Mouse (Mus musculus) CH12.LX (cell line): ENCODE measurements around the gene Sftpa1.
A peak's percentile ranks its signal among the peaks of the same experiment; 100 is the strongest.

Experiments used
- EP300 ChIP-seq: IDR thresholded peaks from 2 replicates; pipeline ENCODE4 v1.6.1; 2011; ENCODE audit warnings: low read length, improper control_type of control experiment
- MAFK ChIP-seq: IDR thresholded peaks from 2 replicates; pipeline ENCODE4 v1.6.1; 2011; ENCODE audit warnings: low read length, improper control_type of control experiment; ENCODE audit not compliant: insufficient replicate concordance
- MYC ChIP-seq: IDR thresholded peaks from 2 replicates; pipeline ENCODE4 v1.6.1; 2011; ENCODE audit warnings: low read depth, mild to moderate bottlenecking, improper control_type of control experiment, low read length
- NELFE ChIP-seq: IDR thresholded peaks from 2 replicates; pipeline ENCODE4 v1.6.1; 2011; ENCODE audit warnings: low read depth, low read length, improper control_type of control experiment
- POLR2A ChIP-seq: IDR thresholded peaks from 2 replicates; pipeline ENCODE4 v1.6.1; 2011; ENCODE audit warnings: low read depth, mild to moderate bottlenecking, improper control_type of control experiment, low read length
- SMC3 ChIP-seq: IDR thresholded peaks from 2 replicates; pipeline ENCODE4 v1.6.1; 2011; ENCODE audit warnings: low read depth, low read length, improper control_type of control experiment
- USF2 ChIP-seq: conservative IDR thresholded peaks from 2 replicates; pipeline ENCODE4 v1.6.1; 2011; ENCODE audit warnings: low read depth, low read length, improper control_type of control experiment
- ZC3H11A ChIP-seq: IDR thresholded peaks from 2 replicates; pipeline ENCODE4 v1.6.1; 2012; ENCODE audit warnings: low read depth, mild to moderate bottlenecking, inconsistent platforms, low read length, improper control_type of control experiment
- ZKSCAN1 ChIP-seq: IDR thresholded peaks from 2 replicates; pipeline ENCODE4 v1.6.1; 2012; ENCODE audit warnings: low read depth, inconsistent platforms, low read length, improper control_type of control experiment, borderline replicate concordance
- ZNF384 ChIP-seq: IDR thresholded peaks from 2 replicates; pipeline ENCODE4 v1.6.1; 2012; ENCODE audit warnings: low read depth, low read length, improper control_type of control experiment, inconsistent platforms

GRCm38 (mm10) chr14:41082408-41082807 is 49.2 kb upstream of the Sftpa1 start:
- TF ChIP-seq POLR2A (no peak), ZC3H11A (no peak), EP300 (peak; percentile 56; the same call in 1 of the 2 replicates), ZKSCAN1 (no peak), USF2 (no peak), NELFE (no peak), SMC3 (no peak), MAFK (no peak), MYC (no peak), ZNF384 (no peak)
